Mouse (Mus musculus) neutrophil, adult 5-6 weeks (primary cell): ENCODE results near the gene Pan2. TPM values are rescaled to one million over a fixed set of nuclear protein-coding genes. Genes with fewer than 3 reads are reported as not detected.
"Not testable (repeated sequence)": the region's sequence is repeated elsewhere in the genome, so short reads cannot be mapped to it uniquely, and the experiment has no call there.

Source experiments
- ATAC-seq: fragments of 151-379, 151-347 bp; 2 replicates; pipeline ENCODE4 v1.8.0; 2017; ENCODE audit warnings: mild to moderate bottlenecking, moderate TSS enrichment; ENCODE audit not compliant: insufficient number of reproducible peaks, poor library complexity, low FRiP score, severe bottlenecking; ENCODE audit errors: extremely low read depth
- total RNA-seq: library from RNA; stranded (forward); fragments of 200-1000 nt; gene quantifications from 2 replicates; pipeline ENCODE4 v1.2.3, GENCODE M21; 2017

The Pan2 gene
- total RNA-seq, 1 experiment from 2014 or later: 30.0 TPM

GRCm38 (mm10) chr10:128281682-128282081, 21.5 kb upstream of the Pan2 start:
- ATAC-seq: no peak

- no peak for ATAC-seq
Observed at GRCm38 (mm10) chr10:128282886-128283450, 20.2 kb upstream of the Pan2 start.

- ATAC-seq: peak; percentile 49
Observed at GRCm38 (mm10) chr10:128283604-128284579, 19.2 kb upstream of the Pan2 start.

GRCm38 (mm10) chr10:128290594-128290993, 12.5 kb upstream of the Pan2 start:
- ATAC-seq: not testable (repeated sequence)

GRCm38 (mm10) chr10:128296370-128297090, 6.6 kb upstream of the Pan2 start:
- ATAC-seq: no peak

- ATAC-seq: no peak
Observed at GRCm38 (mm10) chr10:128297221-128297620, 5.9 kb upstream of the Pan2 start.

- ATAC-seq: no peak
Observed at GRCm38 (mm10) chr10:128297622-128298021, 5.5 kb upstream of the Pan2 start.

GRCm38 (mm10) chr10:128298243-128298642, 4.9 kb upstream of the Pan2 start:
- no peak for ATAC-seq

- no peak for ATAC-seq
Observed at GRCm38 (mm10) chr10:128298702-128299171, 4.4 kb upstream of the Pan2 start, which contains the start of gene Il23a. Gene Il23a (minus strand): TSS chr10:128298752.

- no peak for ATAC-seq
Observed at GRCm38 (mm10) chr10:128302357-128302756, 778 bp upstream of the Pan2 start.

- no peak for ATAC-seq
Observed at GRCm38 (mm10) chr10:128302785-128303125, 380 bp upstream of the Pan2 start.

- no peak for ATAC-seq
Observed at GRCm38 (mm10) chr10:128309654-128310053, 6.5 kb downstream of the Pan2 start.

- ATAC-seq: no peak
Observed at GRCm38 (mm10) chr10:128310177-128310576, 7.0 kb downstream of the Pan2 start.

- ATAC-seq: no peak
Observed at GRCm38 (mm10) chr10:128310902-128311301, 7.8 kb downstream of the Pan2 start.

- no peak for ATAC-seq
Observed at GRCm38 (mm10) chr10:128315578-128315977, 12.4 kb downstream of the Pan2 start.

GRCm38 (mm10) chr10:128321641-128322040, 18.5 kb downstream of the Pan2 start:
- no peak for ATAC-seq

- peak; percentile 72 for ATAC-seq
Observed at GRCm38 (mm10) chr10:128322141-128323108, 19.3 kb downstream of the Pan2 start, which contains the start of gene Cnpy2. Gene Cnpy2 (plus strand): TSS chr10:128322459.

- ATAC-seq: no peak
Observed at GRCm38 (mm10) chr10:128323516-128323915, 20.4 kb downstream of the Pan2 start.
